Mouse (Mus musculus) hindbrain, embryonic 14.5 days (tissue): ENCODE results near the gene Cspg4. TPM values are rescaled to one million over a fixed set of nuclear protein-coding genes. Genes with fewer than 3 reads are reported as not detected.

Experiments used
- ATAC-seq: fragments of 200-750 bp; cut with Nextera tagmentation; 2 replicates; pipeline ENCODE4 v1.8.0; 2017; ENCODE audit warnings: moderate number of reproducible peaks, mild to moderate bottlenecking, moderate TSS enrichment, moderate library complexity; ENCODE audit not compliant: low FRiP score
- DNase-seq: peaks from one replicate; pipeline ENCODE4 v3.0.0-alpha.2; 2015; ENCODE audit warnings: low spot score
- H3K27ac ChIP-seq: fragments of 300-500 bp; sonication (generic); 2 replicates; pipeline ENCODE4 v1.5.1; 2014; ENCODE audit warnings: mild to moderate bottlenecking, moderate library complexity
- H3K27me3 ChIP-seq: fragments of 300-500 bp; sonication (generic); 2 replicates; pipeline ENCODE4 v1.6.1; 2014; ENCODE audit warnings: mild to moderate bottlenecking, low read length, mixed read lengths; ENCODE audit not compliant: control insufficient read depth, insufficient read depth
- H3K36me3 ChIP-seq: fragments of 300-500 bp; sonication (generic); replicated peaks from 2 replicates; pipeline ENCODE4 v1.6.1; 2014; ENCODE audit not compliant: control insufficient read depth, insufficient read depth
- H3K4me1 ChIP-seq: fragments of 300-500 bp; sonication (generic); replicated peaks from 2 replicates; pipeline ENCODE4 v1.6.1; 2014; ENCODE audit warnings: antibody characterized with exemption, low read length, mixed read lengths; ENCODE audit not compliant: control insufficient read depth, insufficient read depth
- H3K4me2 ChIP-seq: fragments of 300-500 bp; sonication (generic); replicated peaks from 2 replicates; pipeline ENCODE4 v1.6.1; 2014; ENCODE audit warnings: mild to moderate bottlenecking, moderate library complexity
- H3K4me3 ChIP-seq: fragments of 300-500 bp; sonication (generic); replicated peaks from 2 replicates; pipeline ENCODE4 v1.5.1; 2014; ENCODE audit warnings: mild to moderate bottlenecking, low read length
- H3K9ac ChIP-seq: fragments of 300-500 bp; sonication (generic); 2 replicates; pipeline ENCODE4 v1.6.1; 2014
- H3K9me3 ChIP-seq: fragments of 300-500 bp; sonication (generic); 2 replicates; pipeline ENCODE4 v1.6.1; 2016; ENCODE audit warnings: low read length; ENCODE audit not compliant: control insufficient read depth
- WGBS: fragments of 180-500 bp; shearing (Covaris S2); extraction: QIAGEN DNeasy Blood & Tissue Kit; methylation state at CpG from one replicate; pipeline ENCODE4 v1.1.7; 2014; 5-methylcytosine and 5-hydroxymethylcytosine counted together
- polyA plus RNA-seq: library from polyadenylated mRNA; unstranded; fragments of >200 nt; fragmentation: Nextera tagmentation; extraction: Ambion mirVana; gene quantifications from 2 replicates; pipeline ENCODE4 v1.2.1, GENCODE M21; 2014

The Cspg4 gene
- polyA plus RNA-seq, 1 experiment from 2014 or later = 5.5 TPM

- DNase-seq = no peak
- WGBS = 81% methylated on average over 12 of the region's 12 CpGs
- Histone ChIP-seq H3K4me2 (no peak overlapping the region), H3K4me1 (no peaks in the 10 kb centered on the region), H3K36me3 (no peaks in the 10 kb centered on the region), H3K4me3 (no peak overlapping the region), H3K27me3 (no peaks in the 10 kb centered on the region), H3K9ac (no peak overlapping the region), H3K27ac (no peak overlapping the region), H3K9me3 (no peaks in the 10 kb centered on the region)
- ATAC-seq = no peak
These were observed 18.0 kb downstream of the Cspg4 start for GRCm38 (mm10) chr9:56882818-56883217.

GRCm38 (mm10) chr9:56883470-56883869, 18.6 kb downstream of the Cspg4 start:
- Histone ChIP-seq H3K27me3 (no peaks in the 10 kb centered on the region), H3K4me1 (no peaks in the 10 kb centered on the region), H3K9ac (no peak overlapping the region), H3K27ac (no peak overlapping the region), H3K9me3 (no peaks in the 10 kb centered on the region), H3K36me3 (no peaks in the 10 kb centered on the region), H3K4me3 (no peak overlapping the region), H3K4me2 (no peak overlapping the region)
- no peak for ATAC-seq
- no peak for DNase-seq
- WGBS = 83% methylated on average over 7 of the region's 7 CpGs

GRCm38 (mm10) chr9:56884328-56884727, 19.5 kb downstream of the Cspg4 start:
- Histone ChIP-seq H3K36me3 (no peaks in the 10 kb centered on the region), H3K4me2 (no peak overlapping the region), H3K4me3 (no peak overlapping the region), H3K27me3 (no peaks in the 10 kb centered on the region), H3K9me3 (no peaks in the 10 kb centered on the region), H3K27ac (no peak overlapping the region), H3K9ac (no peak overlapping the region), H3K4me1 (no peaks in the 10 kb centered on the region)
- 85% methylated on average over 4 of the region's 4 CpGs for WGBS
- no peak for ATAC-seq
- DNase-seq = no peak

GRCm38 (mm10) chr9:56886113-56886512, 21.3 kb downstream of the Cspg4 start:
- Histone ChIP-seq H3K36me3 (no peaks in the 10 kb centered on the region), H3K4me3 (no peak overlapping the region), H3K9ac (no peak overlapping the region), H3K27ac (no peak overlapping the region), H3K27me3 (peaks cover 4% of the 10 kb centered on the region; the same call in 1 of the 2 replicates), H3K9me3 (no peaks in the 10 kb centered on the region), H3K4me1 (0 out of 2 replicates have a peak, but pooled peaks cover 5% of the 10 kb centered on the region), H3K4me2 (no peak overlapping the region)
- no peak for ATAC-seq
- peak; percentile 32 for DNase-seq
- WGBS = 66% methylated on average over 13 of the region's 13 CpGs

GRCm38 (mm10) chr9:56886601-56887000, 21.8 kb downstream of the Cspg4 start:
- Histone ChIP-seq H3K9me3 (no peaks in the 10 kb centered on the region), H3K4me2 (no peak overlapping the region), H3K27ac (no peak overlapping the region), H3K4me3 (no peak overlapping the region), H3K4me1 (peaks cover 6% of the 10 kb centered on the region; the same call in 1 of the 2 replicates), H3K9ac (no peak overlapping the region), H3K36me3 (no peaks in the 10 kb centered on the region), H3K27me3 (peaks cover 4% of the 10 kb centered on the region; the same call in 1 of the 2 replicates)
- ATAC-seq = no peak
- no peak for DNase-seq
- WGBS = 92% methylated on average over 15 of the region's 15 CpGs

- no peaks in the 10 kb centered on the region for H3K9me3 ChIP-seq
- no peak for DNase-seq
- no peak overlapping the region for H3K27ac ChIP-seq
- no peak for ATAC-seq
- no peak overlapping the region for H3K4me2 ChIP-seq
- WGBS = 95% methylated on average over 16 of the region's 16 CpGs
- H3K27me3 ChIP-seq = peaks cover 4% of the 10 kb centered on the region; the same call in 1 of the 2 replicates
- H3K4me3 ChIP-seq = no peak overlapping the region
- no peak overlapping the region for H3K9ac ChIP-seq
- no peaks in the 10 kb centered on the region for H3K36me3 ChIP-seq
- peaks cover 9% of the 10 kb centered on the region; the same call in 1 of the 2 replicates for H3K4me1 ChIP-seq
These were observed 22.7 kb downstream of the Cspg4 start for GRCm38 (mm10) chr9:56887581-56887980.

GRCm38 (mm10) chr9:56889817-56890216, 25.0 kb downstream of the Cspg4 start:
- H3K4me3 ChIP-seq = 0 out of 2 replicates have a peak overlapping the region, but pooled peaks have one; percentile 17
- WGBS = 9% methylated on average over 14 of the region's 14 CpGs

GRCm38 (mm10) chr9:56890522-56891250, 25.9 kb downstream of the Cspg4 start:
- Histone ChIP-seq H3K9ac (no peak overlapping the region), H3K4me2 (peak overlapping the region; percentile 56; the same call in 1 of the 2 replicates), H3K27ac (no peak overlapping the region), H3K9me3 (no peaks in the 10 kb centered on the region), H3K4me3 (no peak overlapping the region), H3K27me3 (peaks cover 4% of the 10 kb centered on the region; the same call in 1 of the 2 replicates), H3K36me3 (no peaks in the 10 kb centered on the region), H3K4me1 (peaks cover 9% of the 10 kb centered on the region; the same call in 1 of the 2 replicates)
- WGBS = 72% methylated on average over 11 of the region's 11 CpGs
- DNase-seq (no peak), ATAC-seq (no peak)

More at GRCm38 (mm10) chr9:56889817-56890216, 25.0 kb downstream of the Cspg4 start:
- Histone ChIP-seq H3K36me3 (no peaks in the 10 kb centered on the region), H3K9me3 (no peaks in the 10 kb centered on the region), H3K27me3 (peaks cover 4% of the 10 kb centered on the region; the same call in 1 of the 2 replicates), H3K27ac (no peak overlapping the region), H3K4me2 (peak overlapping the region; percentile 56), H3K9ac (peak overlapping the region; percentile 47; the same call in 1 of the 2 replicates), H3K4me1 (peaks cover 9% of the 10 kb centered on the region; the same call in 1 of the 2 replicates)
- peak; percentile 93 for DNase-seq
- peak; percentile 49 for ATAC-seq

GRCm38 (mm10) chr9:56891517-56892011, 26.7 kb downstream of the Cspg4 start:
- peak overlapping the region; percentile 44 for H3K4me2 ChIP-seq
- no peaks in the 10 kb centered on the region for H3K9me3 ChIP-seq
- DNase-seq (peak; percentile 89), ATAC-seq (peak; percentile 76)
- H3K36me3 ChIP-seq = no peaks in the 10 kb centered on the region
- 29% methylated on average over 12 of the region's 12 CpGs for WGBS
- H3K9ac ChIP-seq = peak overlapping the region; percentile 31; the same call in 1 of the 2 replicates
- H3K27me3 ChIP-seq = peaks cover 4% of the 10 kb centered on the region; the same call in 1 of the 2 replicates
- H3K4me3 ChIP-seq = no peak overlapping the region
- H3K4me1 ChIP-seq = peaks cover 9% of the 10 kb centered on the region; the same call in 1 of the 2 replicates
- H3K27ac ChIP-seq = no peak overlapping the region
